Mouse (Mus musculus): Measurements from ENCODE around the gene Slc35f5.
"Not testable (repeated sequence)": the region's sequence is repeated elsewhere in the genome, so short reads cannot be mapped to it uniquely, and the experiment has no call there.

Slc35f5 gene

DNA sequence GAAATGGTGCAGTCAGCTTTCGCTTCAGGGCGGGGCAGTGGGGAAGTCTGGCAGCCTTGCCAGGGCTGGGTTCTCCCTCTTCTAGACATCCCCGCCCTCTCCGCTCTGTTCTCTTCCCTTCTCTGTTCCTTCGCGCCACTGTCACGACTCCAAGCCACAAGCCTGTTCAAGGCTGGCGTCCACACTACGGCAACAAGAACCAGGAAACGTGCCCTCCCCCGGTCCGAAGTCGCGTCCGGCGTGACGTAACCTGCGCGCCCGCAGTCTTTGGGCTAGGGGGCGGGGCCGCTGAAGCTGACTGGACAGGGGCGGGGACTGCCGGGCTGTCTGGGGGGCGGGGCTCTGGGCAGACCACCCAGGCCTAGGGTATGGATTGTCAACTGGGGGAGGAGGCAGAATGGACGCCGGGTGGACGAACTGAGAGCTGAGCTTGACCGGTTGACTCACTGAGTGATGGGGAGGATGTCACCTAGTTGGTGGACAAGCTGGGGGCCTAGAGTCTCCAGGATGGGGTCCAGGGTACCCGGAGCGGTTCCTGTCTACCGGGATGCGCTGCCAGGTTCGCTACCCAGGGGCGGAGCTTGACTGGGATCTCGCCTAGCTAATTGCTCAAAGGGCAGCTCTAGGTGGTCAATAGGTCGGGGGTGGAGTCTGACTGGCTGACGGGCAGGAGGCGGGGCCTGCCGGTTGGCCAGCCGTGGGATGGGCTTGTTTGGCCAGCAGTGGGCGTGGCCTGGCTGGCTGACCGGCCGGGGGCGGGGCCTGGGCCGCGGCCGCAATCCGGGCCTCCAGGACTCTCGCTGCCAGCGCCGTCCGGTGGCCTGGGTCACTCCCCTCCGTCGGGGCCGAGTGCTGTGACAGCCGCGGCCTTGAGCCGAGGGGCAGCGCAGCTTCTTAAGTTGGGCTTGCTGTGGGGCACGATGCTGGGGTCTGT is at the start of gene Slc35f5:
Slc35f5 (plus strand) TSS at position 337 of the 934 bp plus-strand sequence.
- peak; percentile 93 for DNase-seq

DNA sequence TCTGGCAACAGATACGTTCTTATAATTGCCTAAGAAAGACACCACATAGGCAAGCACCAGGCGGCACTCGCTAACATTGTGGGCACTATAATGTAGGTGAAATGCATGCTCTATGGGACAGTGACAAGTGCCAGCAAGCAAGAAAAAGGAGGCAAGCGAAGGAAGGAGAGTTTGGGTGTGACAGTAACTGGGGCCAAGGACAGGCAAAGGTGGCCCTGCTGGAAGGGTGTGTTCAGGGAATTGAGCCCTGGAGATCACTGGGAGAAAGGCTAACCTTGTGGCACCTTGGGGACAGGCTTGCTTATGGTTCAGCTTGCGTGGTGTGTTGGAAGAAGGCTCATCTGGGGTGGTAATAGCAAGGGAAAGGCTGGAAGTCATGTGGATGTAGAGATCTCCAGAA is 45.7 kb upstream of the Slc35f5 start:
- DNase-seq = no peak

DNA sequence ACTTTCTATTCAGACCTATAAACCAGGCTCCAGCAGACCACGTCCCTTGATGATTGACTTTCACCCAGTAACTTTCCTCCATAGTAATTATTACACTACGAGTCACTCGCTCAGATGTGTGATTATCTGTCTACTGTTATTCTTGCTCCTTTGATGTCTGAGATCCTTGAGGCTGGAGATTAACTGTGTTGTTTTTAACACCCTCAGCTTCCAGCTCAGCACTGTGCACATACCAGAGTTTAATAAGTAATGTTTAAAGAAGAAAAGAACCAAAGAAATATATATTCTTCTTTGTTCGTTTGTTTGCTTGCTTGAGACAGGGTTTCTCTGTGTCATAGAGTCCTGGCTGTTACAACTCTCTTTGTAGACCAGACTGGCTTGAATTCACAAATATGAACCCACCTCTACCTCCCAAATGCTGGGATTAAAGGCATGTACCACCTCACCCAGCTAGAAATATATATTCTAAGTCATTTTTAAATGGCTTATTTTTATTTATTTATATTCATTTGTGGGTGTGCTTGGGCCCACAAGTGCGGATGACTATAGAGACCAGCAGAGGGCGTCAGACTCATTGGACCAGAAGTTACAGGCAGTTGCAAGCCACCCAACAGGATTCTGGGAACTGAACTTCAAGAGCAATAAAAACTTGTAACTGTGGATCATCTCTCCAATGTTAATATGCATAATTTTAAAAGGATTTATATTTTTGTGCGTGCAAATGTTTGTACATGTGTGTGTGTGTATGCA is 43.3 kb upstream of the Slc35f5 start:
- no peak for DNase-seq

DNA sequence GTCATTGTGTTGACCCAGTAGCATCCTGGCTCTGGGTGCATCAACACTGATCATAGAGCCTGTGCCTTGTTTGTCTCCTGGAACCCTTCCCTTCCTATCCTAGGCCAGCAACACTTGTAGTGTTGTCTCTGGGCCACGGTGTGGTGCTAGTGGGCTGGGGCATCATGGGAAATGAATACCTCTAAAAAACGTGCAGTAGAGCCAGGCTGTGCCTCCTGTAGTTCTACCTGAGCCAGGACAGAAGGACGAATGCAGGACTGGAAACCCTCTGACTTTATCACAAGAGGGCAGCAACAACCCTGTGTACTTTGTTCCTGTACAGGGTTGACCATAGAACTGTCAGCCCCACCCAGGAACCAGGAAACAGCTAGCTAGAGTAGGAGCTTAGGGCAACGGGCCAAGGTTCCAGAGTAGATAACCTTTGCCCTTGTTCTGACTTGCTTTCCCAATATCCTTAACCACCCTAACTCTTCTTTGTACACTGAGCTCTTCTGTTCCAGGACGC is 41.2 kb upstream of the Slc35f5 start:
- peak; percentile 35 for DNase-seq

DNA sequence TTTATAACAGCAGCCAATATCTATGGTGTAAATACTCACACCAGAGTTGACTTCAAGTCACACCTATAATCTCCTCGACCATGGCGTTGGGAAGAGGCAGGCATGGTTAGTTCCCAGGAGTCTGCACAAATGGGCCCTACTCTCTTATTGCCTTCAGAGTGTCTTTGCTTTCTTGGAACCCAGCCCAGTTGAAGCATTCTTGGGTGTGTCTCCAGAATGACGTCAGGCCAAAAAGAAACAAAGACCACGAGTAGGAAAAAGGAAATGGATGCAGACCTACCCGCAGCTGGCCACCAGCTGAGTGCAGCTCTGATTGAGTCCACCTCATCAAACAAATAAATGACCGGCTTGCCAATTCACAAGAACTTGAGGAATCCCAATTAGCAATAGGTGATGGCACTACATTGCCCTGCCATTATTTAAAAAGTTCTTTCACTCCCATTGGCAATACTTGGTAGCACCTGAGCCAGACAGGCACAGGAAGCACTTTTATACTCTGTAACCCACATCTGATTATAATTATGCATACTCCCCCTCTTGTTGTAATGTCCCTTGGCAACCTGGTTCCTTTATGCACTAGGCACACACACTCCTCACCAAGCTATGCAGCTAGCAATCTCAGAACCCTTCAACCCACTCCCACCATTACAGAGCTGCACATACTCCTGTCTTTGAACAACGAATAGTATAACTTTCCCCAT is 34.3 kb upstream of the Slc35f5 start:
- DNase-seq = no peak

DNA sequence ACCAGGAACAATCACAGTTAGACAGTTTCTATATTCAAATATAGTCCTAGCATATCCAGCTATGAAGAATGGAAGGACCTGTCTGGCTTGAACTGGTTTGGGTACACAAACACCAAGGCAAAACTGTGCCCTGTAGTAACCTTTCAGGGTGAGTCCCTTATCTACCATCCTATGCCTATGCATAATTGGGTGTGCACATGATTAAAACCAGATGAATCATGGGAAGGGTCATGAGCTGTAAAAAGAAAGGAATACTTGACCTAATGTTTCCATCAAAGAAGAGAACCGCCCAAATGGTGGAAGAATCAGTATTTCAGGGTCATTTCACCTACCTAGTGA is 33.8 kb upstream of the Slc35f5 start:
- no peak for DNase-seq

DNA sequence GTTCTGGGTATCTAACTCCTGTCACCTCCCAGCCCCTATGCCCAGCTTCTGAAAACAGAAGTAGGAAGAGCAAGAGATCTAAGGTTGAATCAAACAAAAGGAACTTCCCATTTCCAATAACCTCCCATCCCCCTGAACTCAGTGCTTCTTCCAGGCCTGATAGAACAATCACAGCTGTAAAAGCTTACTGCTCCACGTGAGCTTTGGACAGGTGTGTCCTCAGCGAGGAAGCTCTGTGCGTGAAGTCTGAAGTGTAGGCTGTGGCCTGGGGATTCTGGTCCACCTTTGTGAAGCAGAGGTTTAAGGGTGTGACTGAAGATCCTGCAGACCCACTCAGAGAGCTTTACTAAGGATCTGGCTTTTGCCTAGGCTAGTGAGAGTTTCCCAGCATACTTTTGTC is 33.0 kb upstream of the Slc35f5 start:
- DNase-seq = no peak

DNA sequence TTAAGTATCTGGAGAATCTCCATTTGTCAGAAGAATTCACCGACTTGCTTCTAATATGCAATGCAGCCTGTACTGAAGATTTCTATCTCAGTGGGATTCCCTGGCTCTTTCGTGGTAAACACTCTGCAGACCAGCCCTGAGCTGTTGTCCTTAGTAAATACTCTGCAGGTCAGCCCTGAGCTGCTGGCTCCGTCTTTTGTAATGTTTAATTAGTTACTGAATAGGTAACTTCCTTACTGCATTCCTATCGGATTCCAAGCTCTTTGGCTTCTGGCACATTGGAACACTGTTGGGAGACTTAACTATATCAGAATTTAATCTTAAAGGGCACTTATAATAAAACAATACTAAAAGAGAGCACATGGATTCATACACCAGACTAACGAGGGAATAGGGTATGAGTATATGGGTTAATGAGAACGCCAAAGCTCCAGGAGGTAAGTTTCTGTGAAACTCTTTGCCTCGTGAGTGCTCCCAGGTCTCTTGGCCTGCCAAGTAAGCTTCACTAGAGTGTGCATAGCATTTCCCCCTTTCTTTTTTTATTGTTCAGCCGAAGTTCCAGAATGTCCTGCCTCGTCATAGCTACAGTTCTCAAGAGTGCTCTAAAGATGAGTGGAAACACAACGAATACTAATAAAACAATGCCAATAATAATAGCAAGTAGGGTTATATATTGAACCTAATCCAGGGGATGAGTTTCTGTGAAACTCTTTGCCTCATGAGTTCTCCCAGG is 27.0 kb upstream of the Slc35f5 start:
- not testable (repeated sequence) for DNase-seq

DNA sequence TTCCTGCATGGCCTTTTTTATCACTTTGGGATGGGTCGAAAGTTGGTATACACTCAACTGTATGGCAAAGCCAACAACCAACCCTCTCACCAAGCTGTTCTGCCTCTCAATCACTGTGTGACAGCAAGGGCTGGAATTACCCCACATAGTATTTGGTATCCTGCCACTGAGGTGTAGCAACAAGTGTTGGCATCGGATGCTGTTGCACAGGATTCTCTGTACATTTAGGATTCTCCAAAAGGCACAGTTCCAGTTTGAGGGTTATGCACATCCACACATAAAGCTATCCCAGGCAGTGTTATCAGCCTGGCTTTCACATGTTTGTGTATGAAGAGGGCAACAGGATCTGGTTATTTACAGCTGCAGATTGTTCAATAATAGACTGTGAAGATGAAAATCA is 23.3 kb upstream of the Slc35f5 start:
- DNase-seq = no peak

DNA sequence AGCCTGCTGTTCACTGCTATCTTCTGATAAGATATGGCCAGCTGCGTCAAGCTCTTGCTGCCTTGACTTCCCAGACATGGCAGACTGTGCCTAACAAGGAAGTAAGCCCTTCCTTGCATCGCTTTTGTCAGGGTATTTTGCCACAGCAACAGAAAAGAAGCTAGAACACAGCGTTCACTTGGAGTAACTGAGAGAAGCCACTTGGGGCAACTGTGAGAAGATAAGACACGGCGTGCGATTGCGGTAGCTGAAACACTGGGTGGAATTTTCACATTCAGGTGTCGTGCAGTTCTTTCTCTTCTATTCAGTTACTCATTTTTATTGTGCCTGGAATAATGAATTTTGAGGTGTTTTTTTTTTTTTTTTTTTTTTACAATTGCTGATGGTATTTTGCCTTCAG is 22.6 kb upstream of the Slc35f5 start:
- no peak for DNase-seq

DNA sequence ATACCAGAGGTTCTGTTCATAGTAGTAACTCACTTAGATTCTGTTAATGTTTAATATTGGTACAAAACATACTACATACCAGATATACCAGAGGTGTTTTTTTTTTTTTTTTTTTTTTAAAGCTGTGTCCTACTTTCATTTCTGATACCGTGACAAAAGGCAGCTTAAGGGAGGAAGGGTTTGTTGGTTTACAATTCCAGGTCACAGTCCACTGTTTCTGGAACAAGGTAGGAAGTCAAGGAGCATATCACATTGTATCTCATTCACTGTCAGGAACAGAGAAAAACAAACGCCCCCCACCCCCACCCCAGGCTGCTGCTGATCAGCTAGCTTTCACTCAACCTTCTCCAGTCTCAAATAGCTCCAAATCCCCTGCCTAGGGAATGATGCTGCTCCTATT is 21.1 kb upstream of the Slc35f5 start:
- no peak for DNase-seq

DNA sequence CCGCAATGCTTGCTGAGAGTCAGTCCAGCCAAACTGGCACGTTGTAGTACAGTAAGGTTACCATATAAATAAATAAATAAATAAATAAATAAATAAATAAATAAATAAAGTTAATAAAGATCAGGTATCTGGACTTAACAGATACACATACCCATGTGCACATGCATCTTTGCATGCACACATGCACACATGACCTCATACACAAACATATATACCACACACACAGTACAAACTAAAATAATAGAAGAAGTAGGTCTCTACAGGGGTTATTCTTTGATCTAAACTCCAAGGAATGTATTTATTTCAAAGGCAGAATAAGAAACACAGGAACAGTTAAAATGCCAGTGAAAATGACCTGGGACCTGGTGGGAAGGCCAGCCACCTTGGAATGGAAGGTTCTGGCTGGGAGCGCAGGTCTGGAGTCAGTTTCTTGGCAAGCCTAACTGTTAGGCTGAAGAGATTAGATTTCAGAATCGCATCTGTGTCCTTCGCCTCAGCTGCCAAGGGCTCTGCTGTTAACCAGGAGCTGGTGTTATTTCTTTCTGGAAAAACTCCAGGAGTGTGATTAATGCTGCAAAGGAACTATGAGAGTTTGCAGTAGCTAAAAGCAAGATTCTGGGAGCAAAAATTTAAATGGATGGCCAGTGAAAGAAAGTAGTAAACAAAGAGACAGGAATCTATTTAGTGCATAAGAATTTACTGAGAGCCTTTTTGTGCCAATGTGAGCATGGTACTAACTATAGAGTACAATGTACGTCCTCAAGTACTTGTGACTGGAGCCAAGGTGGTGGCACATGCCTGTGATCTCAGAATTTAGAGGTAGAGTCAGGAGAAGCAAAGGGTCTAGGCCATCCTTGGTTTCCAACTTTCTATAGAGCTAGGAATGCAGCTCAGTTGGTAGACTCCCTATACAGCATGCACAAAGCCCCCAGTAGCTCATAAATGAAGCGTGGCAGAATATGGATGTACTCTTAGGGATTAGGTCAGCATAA is 18.1 kb upstream of the Slc35f5 start:
- no peak for DNase-seq

DNA sequence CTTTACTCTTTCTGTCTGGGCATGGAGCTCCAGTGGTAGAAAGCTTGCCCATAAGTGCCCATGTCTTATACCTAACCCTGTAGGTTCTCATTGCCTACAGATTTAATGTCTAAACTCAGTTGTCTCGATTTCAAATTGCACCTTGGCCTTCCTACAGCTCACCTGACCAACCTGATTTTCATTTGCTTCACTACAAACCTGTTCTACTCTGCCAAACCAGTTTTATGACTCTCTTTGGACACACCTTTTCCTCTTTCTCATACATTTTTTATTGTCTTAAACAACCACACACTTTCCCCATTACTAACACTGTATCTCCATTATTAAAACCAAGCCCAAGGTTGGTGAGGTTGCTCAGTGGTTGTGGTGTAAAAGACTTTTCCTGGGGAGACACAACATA is 10.5 kb upstream of the Slc35f5 start:
- DNase-seq = no peak

DNA sequence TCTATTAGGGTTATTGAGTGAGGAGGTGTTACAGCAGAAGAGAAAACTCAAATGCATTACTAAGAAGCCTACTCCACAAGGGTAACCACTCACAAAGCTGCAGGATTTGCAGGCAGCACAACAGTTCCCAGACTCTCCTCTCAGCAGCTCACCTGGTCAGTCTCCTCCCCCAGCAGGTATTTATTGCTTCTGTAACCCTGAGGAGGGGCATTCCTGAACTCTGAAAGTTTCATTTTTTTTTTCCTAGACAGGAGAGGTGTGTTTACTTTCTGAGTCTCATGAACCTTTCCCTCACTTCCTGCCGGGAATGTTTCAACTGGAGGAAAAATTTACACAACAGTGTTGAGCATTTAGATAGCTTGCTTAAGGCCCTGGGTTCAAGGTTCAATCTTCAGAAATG is 10.0 kb upstream of the Slc35f5 start:
- DNase-seq = no peak

DNA sequence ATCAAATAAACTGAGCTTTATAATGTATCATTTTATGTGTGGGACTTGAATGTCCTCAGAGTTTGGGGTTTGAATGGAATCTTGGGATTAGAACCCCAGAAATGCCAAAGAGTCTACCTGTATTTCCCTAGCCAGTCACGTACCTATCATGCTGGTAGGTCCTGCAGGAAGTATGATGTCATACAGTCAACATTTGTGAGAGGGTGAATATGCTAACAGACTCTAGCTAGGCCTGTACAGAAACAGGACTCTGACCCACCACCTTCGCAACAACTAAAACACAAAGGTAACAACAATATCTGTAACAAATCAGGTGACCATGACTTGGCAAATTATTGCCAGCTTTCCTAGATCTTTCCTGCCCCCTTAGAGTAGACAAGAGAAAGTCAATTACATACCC is 8.8 kb upstream of the Slc35f5 start:
- DNase-seq = no peak

DNA sequence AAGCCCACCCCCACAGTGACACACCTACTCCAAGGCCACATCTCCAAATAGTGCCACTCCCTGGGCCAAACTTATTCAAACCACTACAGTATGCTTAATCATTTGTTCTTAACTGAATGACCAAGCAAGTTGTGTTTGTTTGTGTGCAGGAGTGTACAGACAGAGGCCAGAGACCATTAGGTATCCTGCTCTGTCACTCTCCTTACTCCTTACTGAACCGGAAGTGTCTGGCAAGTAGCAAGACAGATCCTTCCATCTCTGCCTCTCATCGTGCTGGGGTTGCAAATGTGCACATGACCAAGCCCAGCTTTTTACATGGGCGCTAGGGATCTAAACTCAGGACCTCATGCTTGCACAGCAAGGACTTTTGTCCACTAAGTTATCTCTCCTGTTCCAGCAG is 1.1 kb upstream of the Slc35f5 start:
- DNase-seq = no peak

DNA sequence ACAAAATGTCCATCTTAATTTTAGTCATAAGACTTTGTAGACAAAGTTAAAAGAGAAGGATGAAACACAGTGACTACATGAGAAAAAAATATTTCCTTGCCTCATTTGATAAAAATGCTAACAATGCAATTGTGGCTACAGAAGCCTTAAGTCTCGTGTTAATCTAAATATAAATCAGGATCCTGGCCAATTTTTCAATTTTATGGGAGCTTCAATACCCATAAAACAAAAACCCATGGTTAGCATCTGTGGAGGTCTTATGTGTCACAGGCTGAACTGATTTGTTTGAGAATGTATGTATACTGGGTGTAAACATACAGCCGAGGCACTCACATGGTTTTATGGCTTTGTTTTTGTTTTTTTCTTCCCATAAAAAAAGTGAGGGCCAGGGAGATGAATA is 674 bp upstream of the Slc35f5 start:
- no peak for DNase-seq

DNA sequence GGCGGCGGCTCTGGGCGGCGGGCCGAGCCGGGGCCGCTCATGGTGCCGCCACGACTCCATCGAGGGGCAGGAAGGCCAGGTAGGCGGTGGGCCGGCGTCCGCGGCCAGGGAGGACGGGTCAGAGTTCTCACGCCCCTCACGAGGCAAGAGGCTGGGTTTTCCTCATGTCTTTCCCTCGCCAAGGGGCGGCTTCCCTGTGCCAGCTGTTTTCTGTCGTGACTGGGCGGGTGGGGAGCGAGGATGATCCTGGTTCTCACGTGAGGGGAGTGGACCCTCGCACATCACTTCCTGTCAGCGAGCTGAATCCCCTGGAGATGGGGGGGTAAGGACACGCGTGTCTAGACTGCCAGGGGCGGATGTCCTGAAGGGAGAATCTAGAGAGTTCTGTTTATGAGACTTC is 811 bp downstream of the Slc35f5 start:
- peak; percentile 26 for DNase-seq

DNA sequence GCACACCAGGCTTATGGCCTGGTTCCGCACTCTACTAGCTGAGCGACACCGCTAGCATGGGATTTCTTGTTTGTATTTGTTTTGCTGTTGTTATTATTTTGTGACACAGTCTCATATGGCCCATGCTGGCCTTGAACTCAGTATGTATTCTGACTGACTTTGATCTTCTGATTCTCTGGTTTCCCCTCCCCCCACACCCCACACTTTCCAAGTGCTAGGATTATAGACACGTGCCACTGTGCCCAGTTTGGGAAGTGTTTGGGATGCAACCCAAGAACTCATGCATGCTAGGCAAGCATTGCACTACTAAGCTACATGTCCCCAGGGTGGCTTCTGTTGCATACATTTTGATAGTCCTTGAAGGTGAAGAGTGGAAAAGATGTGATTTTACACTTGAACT is 1.4 kb downstream of the Slc35f5 start:
- DNase-seq = no peak

DNA sequence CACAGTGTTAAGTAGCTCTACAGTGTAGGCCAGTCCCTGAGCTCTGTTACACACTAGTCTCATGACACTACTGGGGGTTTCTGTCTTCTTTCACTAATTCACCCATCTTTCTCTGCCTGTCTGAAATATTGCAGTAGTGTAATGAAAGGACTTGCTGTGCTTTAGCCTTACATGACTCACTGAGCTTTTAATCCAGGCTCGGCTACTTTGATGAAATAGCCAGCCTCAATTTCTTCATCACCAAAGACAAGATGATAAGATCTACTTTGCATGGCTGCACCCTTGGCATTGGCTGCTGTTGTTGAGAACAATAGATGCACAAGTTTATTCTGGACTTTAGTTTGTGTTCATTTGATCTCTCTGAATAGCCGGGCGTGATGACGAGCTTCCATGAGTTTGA is 7.7 kb downstream of the Slc35f5 start:
- DNase-seq = no peak

DNA sequence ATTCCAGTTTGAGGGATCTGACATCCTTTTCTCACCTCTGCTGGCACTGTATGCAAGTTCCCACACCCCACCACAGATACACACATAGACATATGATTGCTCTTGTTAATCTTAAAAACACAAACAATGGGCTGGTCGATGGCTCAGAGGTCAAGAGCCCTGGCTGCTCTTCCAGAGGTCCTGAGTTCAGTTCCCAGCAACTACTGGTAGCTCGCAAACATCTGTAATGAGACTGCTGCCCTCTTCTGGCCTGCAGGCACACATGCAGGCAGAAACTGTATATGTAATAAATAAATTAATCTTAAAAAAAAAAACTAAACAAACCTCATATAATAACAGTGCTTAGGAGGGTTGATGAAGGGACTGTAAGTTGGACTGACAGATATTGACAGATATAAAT is 13.8 kb downstream of the Slc35f5 start:
- peak; percentile 6 for DNase-seq

All from liver (tissue).